Mouse (Mus musculus) limb, embryonic 10.5 days (tissue): ENCODE measurements around the gene Urgcp. TPM values are rescaled to one million over a fixed set of nuclear protein-coding genes. Genes with fewer than 3 reads are reported as not detected.

Experiments used
- DNase-seq: peaks from one replicate; pipeline ENCODE4 v3.0.0-alpha.2; 2017; ENCODE audit warnings: low spot score
- H3K27ac ChIP-seq: fragments of 300-500 bp; sonication (generic); 2 replicates; pipeline ENCODE4 v1.5.1; 2016; ENCODE audit warnings: mild to moderate bottlenecking
- H3K27me3 ChIP-seq: fragments of 300-500 bp; sonication (generic); 2 replicates; pipeline ENCODE4 v1.6.1; 2016; ENCODE audit warnings: low read depth, mild to moderate bottlenecking; ENCODE audit not compliant: poor library complexity, severe bottlenecking
- H3K36me3 ChIP-seq: fragments of 300-500 bp; sonication (generic); 2 replicates; pipeline ENCODE4 v1.6.1; 2016; ENCODE audit warnings: mild to moderate bottlenecking, moderate library complexity
- H3K4me1 ChIP-seq: fragments of 300-500 bp; sonication (generic); 2 replicates; pipeline ENCODE4 v1.6.1; 2016
- H3K4me3 ChIP-seq: fragments of 300-500 bp; sonication (generic); 2 replicates; pipeline ENCODE4 v1.5.1; 2016; ENCODE audit warnings: mild to moderate bottlenecking, moderate library complexity
- H3K9me3 ChIP-seq: fragments of 300-500 bp; sonication (generic); replicated peaks from 2 replicates; pipeline ENCODE4 v1.6.1; 2016; ENCODE audit warnings: mild to moderate bottlenecking
- WGBS: fragments of 180-500 bp; shearing (Covaris S2); methylation state at CpG from one replicate; pipeline ENCODE4 v1.1.7; 2016; 5-methylcytosine and 5-hydroxymethylcytosine counted together
- polyA plus RNA-seq: library from polyadenylated mRNA; unstranded; fragments of >200 nt; fragmentation: Nextera tagmentation; extraction: Ambion mirVana; gene quantifications from 2 replicates; pipeline ENCODE4 v1.2.1, GENCODE M21; 2016

Gene Urgcp
- polyA plus RNA-seq, 1 experiment from 2014 or later = 20.3 TPM

DNA sequence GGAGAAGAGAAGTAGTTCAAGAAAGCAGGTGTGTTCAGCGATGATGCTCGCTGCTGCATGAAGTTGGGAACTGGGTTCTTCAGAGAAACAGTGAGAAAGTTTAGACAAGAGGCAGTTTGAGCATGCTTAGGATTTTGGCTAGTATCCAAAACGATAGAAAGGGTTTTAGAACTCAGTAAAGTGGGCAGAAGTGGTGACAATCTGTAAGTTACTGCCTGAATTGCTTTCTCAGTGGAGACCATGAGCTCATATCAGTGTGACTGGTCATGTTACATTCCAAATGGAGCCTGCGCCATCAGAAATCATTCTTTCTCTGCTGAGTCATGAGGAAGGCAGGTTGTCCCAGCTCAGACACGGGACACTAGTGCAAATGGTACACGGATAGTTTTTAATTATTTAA lies 3.8 kb upstream of the Urgcp start:
- Histone ChIP-seq H3K36me3 (peaks cover 19% of the 10 kb centered on the region), H3K9me3 (no peaks in the 10 kb centered on the region), H3K27ac (no peak overlapping the region), H3K27me3 (no peaks in the 10 kb centered on the region), H3K4me3 (no peak overlapping the region), H3K4me1 (peaks cover 6% of the 10 kb centered on the region; the same call in 1 of the 2 replicates)
- no peak for DNase-seq
- WGBS = 89% methylated on average over 6 of the region's 6 CpGs

DNA sequence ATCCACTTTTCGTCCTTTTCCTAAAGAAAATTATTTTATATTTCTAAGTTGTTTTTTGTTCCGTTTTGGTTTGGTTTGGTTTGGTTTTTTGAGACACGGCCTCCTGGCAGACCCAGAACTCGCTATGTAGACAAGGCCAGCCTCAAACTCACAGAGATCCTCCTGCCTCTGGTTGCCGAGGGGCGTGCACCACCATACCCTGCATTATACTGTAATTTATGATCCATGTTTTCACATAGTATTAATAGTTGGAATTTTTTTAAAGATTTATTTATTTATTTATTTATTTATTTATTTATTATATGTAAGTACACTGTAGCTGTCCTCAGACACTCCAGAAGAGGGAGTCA lies 432 bp upstream of the Urgcp start:
- peak overlapping the region; percentile 95; the same call in 1 of the 2 replicates for H3K27ac ChIP-seq
- peaks cover 8% of the 10 kb centered on the region; the same call in 1 of the 2 replicates for H3K4me1 ChIP-seq
- WGBS = 30% methylated on average over 6 of the region's 6 CpGs
- DNase-seq = no peak
- no peaks in the 10 kb centered on the region for H3K27me3 ChIP-seq
- no peaks in the 10 kb centered on the region for H3K9me3 ChIP-seq
- peaks cover 5% of the 10 kb centered on the region; the same call in 1 of the 2 replicates for H3K36me3 ChIP-seq
- peak overlapping the region; percentile 85 for H3K4me3 ChIP-seq

DNA sequence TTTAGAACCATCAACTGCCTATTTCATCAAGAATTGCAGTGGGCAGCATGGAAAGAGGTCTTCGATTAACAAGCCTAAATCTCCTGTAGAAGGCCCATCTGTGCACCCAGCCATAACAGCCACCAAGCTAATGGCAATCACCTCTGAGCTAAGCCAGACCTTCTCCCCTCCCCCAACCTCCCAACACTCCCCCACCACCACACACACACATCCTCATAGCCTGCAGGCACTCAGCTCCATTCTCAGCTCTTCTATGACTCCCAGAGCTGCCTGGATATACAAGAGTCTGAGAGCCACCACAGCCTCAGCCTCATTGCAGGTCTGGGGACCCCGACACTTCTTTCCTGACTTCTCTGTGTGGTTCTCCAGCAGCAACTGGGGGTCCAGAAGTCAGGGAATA lies 8.4 kb downstream of the Urgcp start:
- H3K36me3 ChIP-seq = peaks cover 13% of the 10 kb centered on the region; the same call in 1 of the 2 replicates
- no peak overlapping the region for H3K4me3 ChIP-seq
- WGBS = 86% methylated on average over 2 of the region's 2 CpGs
- no peak for DNase-seq
- H3K4me1 ChIP-seq = peaks cover 4% of the 10 kb centered on the region; the same call in 1 of the 2 replicates
- H3K27me3 ChIP-seq = no peaks in the 10 kb centered on the region
- H3K27ac ChIP-seq = no peak overlapping the region
- H3K9me3 ChIP-seq = no peaks in the 10 kb centered on the region; the same call in 1 of the 2 replicates

DNA sequence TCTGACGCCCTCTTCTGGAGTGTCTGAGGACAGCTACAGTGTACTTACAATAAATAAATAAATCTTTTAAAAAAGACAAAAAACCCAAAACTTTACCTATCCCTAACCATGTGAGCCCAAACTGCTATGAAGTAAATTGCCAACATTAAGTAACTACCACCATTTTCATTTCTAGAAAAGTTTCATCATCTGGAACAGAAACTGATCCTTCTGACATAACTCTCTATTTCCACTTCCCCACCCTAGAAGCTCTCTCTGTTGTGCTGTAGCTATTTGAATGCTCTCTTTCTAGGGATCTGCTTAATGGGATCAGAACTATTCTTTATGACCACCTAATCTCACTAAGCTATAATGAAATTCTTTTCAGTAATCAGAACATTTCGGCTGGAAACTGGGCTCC lies 17.2 kb downstream of the Urgcp start:
- DNase-seq = no peak
- Histone ChIP-seq H3K27me3 (no peaks in the 10 kb centered on the region), H3K36me3 (no peaks in the 10 kb centered on the region), H3K4me1 (peaks cover 13% of the 10 kb centered on the region), H3K9me3 (no peaks in the 10 kb centered on the region), H3K4me3 (no peak overlapping the region), H3K27ac (no peak overlapping the region)
- 80% methylated on average over 2 of the region's 2 CpGs for WGBS

DNA sequence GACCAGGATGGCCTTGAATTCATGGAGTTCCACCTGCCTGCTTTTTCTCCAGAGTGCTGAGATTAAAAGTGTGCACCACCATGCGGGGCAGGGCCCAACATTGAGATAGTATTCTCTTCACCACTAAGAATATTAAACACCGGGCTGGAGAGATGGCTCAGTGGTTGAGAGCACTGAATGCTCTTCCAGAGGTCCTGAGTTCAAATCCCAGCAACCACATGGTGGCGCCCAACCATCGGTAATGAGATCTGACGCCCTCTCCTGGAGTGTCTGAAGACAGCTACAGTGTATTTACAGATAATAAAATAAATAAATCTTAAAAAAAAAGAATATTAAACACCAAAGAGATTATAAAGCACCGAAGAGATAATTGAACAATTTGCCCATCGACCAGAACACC lies 20.1 kb downstream of the Urgcp start:
- Histone ChIP-seq H3K27me3 (no peaks in the 10 kb centered on the region), H3K4me3 (no peak overlapping the region), H3K4me1 (peaks cover 13% of the 10 kb centered on the region), H3K36me3 (no peaks in the 10 kb centered on the region), H3K27ac (no peak overlapping the region), H3K9me3 (no peaks in the 10 kb centered on the region)
- no peak for DNase-seq
- WGBS = 80% methylated on average over 7 of the region's 7 CpGs

DNA sequence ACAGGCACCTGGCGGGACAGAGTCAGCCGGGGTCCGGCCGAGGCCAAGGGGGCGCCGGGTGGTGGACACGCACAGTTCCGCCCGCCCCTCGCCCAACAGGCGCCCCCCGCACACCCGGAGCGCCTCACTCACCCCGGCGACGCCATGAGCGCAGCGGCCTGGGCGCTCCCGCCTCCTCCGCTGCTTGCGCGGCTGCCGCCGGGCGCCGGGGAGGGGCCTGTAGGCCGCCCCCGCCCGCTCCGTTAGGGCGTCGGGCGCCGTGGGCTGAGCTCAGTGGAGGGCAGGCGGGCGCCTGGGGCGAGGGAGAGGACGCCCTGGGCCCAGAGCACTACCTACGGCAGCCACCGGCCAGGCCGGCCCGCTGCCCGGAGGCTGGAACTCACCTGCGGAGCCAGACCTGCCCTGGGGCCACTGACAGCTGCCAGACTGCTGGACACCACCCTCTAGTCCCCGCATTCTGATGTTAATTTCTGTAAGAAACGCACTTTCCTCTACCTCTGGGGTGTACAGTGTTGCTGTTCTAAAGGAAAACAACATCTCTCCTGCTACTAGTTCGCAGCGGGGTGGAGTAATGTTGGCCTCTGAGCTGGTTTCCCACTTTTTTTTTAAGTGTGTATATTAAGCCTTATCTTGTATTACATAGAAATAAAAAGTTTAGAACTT lies 21.1 kb downstream of the Urgcp start:
- Histone ChIP-seq H3K9me3 (no peaks in the 10 kb centered on the region), H3K27ac (peak overlapping the region; percentile 90), H3K27me3 (no peaks in the 10 kb centered on the region), H3K4me3 (peak overlapping the region; percentile 82), H3K4me1 (peaks cover 13% of the 10 kb centered on the region), H3K36me3 (no peaks in the 10 kb centered on the region)
- WGBS = 1% methylated on average over 48 of the region's 50 CpGs
- peak; percentile 74 for DNase-seq

DNA sequence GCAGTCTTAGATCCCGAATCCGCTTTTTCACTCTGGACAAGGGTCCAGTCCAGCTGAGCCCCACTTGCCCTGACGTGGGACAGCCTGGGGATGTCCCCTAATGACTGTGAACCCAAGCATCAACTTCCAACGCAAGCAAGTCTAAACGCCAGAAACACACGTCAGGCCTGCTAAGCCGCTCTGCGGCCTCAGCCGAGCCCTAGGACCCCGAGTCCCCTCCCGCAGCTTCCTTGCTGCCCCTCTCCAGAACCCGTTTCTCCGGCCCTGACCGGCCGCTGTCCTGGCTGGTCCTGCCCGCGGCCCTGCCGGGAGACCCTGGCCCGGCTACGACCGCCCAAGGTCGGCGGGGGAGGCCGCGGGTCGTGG lies 21.6 kb downstream of the Urgcp start:
- H3K4me3 ChIP-seq = peak overlapping the region; percentile 82
- DNase-seq = no peak
- peaks cover 13% of the 10 kb centered on the region for H3K4me1 ChIP-seq
- no peaks in the 10 kb centered on the region for H3K27me3 ChIP-seq
- peak overlapping the region; percentile 90 for H3K27ac ChIP-seq
- no peaks in the 10 kb centered on the region for H3K36me3 ChIP-seq
- no peaks in the 10 kb centered on the region for H3K9me3 ChIP-seq
- 4% methylated on average over 26 of the region's 26 CpGs for WGBS

DNA sequence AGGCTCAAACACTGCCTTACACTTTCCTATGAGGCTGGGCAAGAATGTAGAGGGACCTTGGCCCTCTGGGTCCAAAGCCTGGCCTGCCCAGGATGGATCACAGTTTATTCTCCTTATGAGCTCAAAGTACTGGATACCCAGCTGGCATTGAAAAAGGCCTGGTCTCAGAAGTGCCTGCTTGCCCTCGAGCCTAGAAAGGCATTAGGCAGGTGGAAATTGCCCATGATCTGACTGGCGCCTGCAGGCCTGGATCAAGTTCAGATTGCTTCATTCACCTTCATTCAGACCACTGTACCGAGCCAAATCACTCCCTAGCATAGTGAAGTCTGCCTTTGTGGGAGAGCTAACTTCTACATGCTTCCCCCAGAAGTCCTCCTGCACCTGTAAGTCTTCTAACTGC lies 22.3 kb downstream of the Urgcp start:
- Histone ChIP-seq H3K9me3 (no peaks in the 10 kb centered on the region), H3K4me3 (0 out of 2 replicates have a peak overlapping the region, but pooled peaks have one; percentile 82), H3K27me3 (no peaks in the 10 kb centered on the region), H3K4me1 (peaks cover 19% of the 10 kb centered on the region), H3K36me3 (no peaks in the 10 kb centered on the region), H3K27ac (no peak overlapping the region)
- WGBS = 77% methylated on average over 3 of the region's 3 CpGs
- no peak for DNase-seq

DNA sequence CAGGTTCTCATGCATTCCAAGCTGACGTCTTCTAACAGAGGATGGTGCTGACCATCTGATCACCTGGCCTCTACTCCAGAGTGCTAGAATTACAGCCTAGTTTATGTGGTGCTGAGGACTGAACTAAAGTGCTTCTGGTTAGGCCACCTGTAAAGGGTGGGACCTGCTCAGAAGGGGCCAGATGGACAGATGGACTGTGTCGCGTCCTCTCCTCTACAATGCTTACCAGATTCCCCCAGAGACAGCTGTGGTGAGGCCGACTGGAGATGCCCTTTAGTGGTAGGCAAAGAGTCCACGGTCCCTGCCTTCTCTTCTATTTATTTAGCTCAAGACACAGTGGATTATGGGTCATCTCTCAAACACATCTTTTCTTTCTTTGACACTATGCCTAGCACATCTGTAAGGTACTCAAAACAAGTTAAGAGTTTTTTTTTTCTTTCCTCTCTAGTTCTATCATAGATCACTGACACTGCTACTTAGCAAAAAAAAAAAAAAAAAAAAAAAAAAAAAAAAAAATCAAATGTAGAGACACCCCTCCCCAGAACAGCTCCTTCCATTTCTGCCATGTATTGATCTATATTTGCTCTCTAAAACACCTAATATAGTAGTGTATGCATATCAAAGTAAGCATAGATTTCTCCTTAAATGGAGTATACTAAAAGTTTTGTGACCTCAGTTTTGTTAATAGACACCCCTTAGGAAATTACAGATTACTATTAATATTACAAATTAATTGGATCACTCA lies 23.1 kb downstream of the Urgcp start:
- H3K4me3 ChIP-seq = no peak overlapping the region
- WGBS = 89% methylated on average over 5 of the region's 5 CpGs

DNA sequence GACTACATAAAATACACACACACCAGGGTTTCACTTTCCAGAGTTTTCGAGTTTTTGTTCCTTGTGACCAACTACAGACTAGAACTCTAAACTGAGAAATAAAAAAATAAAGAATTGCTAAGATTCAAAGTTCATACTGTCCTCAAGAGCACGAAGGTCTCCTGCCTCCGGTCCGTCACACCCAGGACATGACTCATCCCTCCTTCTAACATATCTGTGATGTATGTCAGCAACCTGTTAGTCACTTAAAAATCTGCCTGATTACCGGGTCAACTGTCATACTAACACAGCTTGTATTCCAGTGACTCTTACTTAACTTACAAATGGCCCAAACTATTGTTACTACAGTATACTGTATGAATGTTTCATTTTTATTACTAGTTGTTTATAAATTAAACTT lies 25.0 kb downstream of the Urgcp start:
- H3K27ac ChIP-seq = no peak overlapping the region
- DNase-seq = no peak
- no peaks in the 10 kb centered on the region for H3K36me3 ChIP-seq
- H3K9me3 ChIP-seq = no peaks in the 10 kb centered on the region
- peaks cover 27% of the 10 kb centered on the region for H3K4me1 ChIP-seq
- H3K27me3 ChIP-seq = no peaks in the 10 kb centered on the region
- H3K4me3 ChIP-seq = no peak overlapping the region
- 94% methylated on average over 5 of the region's 5 CpGs for WGBS

More for the DNA sequence above, 23.1 kb downstream of the Urgcp start:
- no peaks in the 10 kb centered on the region for H3K36me3 ChIP-seq
- peaks cover 23% of the 10 kb centered on the region for H3K4me1 ChIP-seq
- no peak overlapping the region for H3K27ac ChIP-seq
- no peak for DNase-seq
- no peaks in the 10 kb centered on the region for H3K9me3 ChIP-seq
- no peaks in the 10 kb centered on the region for H3K27me3 ChIP-seq

DNA sequence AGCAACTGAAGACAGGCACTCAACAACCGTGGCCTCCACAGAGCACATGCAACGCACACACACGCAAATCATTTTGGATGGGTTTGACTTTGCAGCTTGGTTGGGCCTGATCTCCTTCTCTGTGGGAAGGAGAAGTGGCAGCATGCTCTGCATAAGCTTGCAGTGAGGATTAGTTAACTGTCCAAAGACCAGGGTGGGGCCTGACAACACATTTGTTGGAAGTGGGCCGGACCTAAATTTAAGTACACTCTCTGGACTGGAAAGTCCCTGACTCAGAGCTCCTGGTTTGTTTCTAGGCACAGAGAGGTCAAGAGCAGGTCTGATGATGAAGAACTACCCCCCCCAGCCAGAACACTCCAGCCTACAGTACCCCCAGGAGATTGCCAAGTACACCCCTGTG lies 27.9 kb downstream of the Urgcp start:
- no peak for DNase-seq
- H3K9me3 ChIP-seq = no peaks in the 10 kb centered on the region
- 95% methylated on average over 4 of the region's 4 CpGs for WGBS
- H3K36me3 ChIP-seq = no peaks in the 10 kb centered on the region
- no peak overlapping the region for H3K27ac ChIP-seq
- peaks cover 17% of the 10 kb centered on the region; the same call in 1 of the 2 replicates for H3K4me1 ChIP-seq
- H3K4me3 ChIP-seq = no peak overlapping the region
- no peaks in the 10 kb centered on the region for H3K27me3 ChIP-seq

DNA sequence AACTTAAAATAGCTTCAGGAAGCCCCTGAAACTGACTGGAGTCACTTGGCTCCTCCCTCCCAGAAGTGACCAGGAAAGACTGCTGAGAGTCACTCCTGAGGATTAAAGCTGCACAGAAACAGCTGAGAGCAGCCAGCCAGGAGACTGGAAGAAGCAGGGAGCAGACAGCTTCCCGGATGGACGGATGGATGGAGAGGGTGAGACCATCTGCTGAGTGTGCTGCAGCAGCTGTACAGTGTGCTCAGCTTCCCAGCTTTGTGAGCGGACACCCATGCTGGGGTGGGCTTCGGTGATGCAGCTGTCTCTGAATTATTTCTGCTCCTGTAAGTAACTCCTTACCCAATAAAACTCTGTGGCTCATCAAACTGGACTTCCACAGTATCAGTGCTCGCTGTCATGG lies 29.8 kb downstream of the Urgcp start:
- Histone ChIP-seq H3K4me1 (peaks cover 31% of the 10 kb centered on the region), H3K27ac (no peak overlapping the region), H3K36me3 (no peaks in the 10 kb centered on the region), H3K27me3 (no peaks in the 10 kb centered on the region), H3K9me3 (no peaks in the 10 kb centered on the region), H3K4me3 (no peak overlapping the region)
- no peak for DNase-seq
- 85% methylated on average over 5 of the region's 5 CpGs for WGBS

DNA sequence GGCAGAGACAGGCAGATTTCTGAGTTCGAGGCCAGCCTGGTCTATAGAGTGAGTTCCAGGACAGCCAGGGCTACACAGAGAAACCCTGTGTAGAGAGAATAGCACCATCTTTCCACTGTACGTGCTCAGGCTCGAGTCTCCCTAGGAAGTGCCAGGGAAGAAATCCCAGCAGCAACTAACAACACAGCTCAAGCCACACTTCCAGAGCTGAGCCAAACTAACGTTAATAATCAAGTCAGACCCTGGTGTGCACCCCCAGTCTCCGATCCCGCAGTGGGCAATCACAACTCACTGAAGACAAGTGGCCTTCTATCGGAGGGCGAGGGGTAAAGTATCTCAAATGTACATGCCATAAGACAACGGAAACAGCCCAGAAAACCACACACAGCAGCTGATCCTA lies 32.6 kb downstream of the Urgcp start:
- DNase-seq = peak; percentile 23
- Histone ChIP-seq H3K27me3 (no peaks in the 10 kb centered on the region), H3K27ac (no peak overlapping the region), H3K36me3 (peaks cover under 1% of the 10 kb centered on the region; the same call in 1 of the 2 replicates), H3K4me1 (peaks cover 22% of the 10 kb centered on the region), H3K4me3 (no peak overlapping the region), H3K9me3 (no peaks in the 10 kb centered on the region)
- 95% methylated on average over 9 of the region's 9 CpGs for WGBS
